Mouse (Mus musculus): ENCODE measurements around the gene Mageh1.
"Not testable (repeated sequence)": the region's sequence is repeated elsewhere in the genome, so short reads cannot be mapped to it uniquely, and the experiment has no call there.

Gene Mageh1

DNA sequence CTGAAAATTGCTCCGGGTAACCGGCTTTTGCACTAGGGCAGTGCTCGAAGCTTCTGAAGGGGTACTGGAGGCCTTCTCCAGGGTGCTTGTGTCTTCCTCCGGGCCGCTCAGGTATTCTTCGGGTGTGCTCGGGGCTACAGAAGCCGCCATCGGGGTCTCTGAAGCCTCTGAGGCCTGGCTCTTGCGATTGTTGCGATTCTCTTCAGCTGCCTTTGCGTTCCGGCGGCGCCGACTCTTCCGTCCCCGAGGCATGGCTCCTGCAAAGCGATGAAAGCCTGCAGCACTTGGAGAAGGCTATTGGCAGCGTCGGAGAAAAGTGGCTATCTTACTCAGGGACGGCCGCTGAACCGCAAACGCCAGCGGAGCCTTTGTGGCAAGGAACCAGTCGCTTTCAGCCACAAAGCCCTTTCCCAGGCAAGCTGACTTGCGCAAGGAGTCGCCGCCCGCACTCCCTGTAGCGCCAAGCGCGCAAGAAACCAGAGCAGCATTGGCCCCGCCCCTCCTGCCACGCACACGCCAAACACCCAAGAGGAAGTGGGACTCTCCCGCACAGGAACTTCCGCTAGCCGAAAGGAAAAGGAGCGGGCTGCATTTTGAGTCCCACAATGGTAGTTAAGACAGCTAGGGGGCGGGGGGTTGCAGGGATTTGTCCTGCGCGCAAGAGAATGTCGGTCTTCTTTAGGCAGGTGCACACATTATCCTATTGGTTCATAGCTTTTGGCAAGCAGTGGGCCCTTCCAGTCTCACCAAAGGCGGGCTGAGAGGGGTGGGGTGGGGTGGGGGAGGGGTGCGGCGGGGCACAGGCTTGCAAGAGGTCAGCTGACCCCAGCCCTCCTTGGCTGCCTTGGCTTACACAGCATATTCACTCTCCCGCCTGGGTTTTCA is at the start of gene Mageh1:
Gene Mageh1, minus strand, starts transcription at position 489 of the 885 bp plus-strand sequence.
- DNase-seq (ENCODE audit: low spot score): no peak

DNA sequence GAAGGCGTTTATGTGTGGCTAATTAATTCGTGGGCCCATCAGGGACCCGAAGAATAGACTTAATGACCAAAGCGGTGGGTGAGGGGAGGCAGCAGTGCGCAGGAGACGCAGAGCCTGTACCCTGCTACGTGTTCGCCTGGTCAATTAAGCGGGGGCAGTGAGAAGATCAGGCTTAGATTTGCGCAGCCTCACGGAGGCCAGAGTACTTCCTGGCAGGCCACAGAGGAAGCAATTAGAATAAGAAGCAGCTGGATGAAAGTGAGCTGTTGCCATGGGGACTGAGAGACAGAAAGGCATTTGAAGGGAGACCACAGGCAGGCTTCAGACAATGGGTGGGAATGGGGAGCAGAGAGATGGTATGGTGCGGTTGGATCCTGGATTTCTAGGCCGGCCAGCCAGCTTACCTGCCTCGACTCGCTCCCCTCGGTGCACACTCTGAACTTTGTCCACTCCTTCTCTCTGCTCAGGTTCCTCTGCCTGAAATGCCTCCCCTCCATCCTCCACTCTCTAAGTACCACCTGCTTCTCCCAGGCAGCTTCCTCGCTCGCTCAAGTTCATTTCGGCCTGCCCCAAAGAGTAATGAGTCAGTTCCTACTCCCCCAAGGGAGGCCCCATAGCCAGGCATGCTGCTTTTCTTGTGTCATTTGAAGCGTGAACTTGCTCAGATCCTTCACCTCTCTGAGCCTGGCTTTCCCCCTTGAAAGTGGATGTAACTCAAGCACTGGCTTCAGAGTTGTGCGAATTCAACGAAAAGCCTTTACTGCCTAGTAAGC is 783 bp upstream of the Mageh1 start:
- DNase-seq (ENCODE audit: low spot score): not testable (repeated sequence)

DNA sequence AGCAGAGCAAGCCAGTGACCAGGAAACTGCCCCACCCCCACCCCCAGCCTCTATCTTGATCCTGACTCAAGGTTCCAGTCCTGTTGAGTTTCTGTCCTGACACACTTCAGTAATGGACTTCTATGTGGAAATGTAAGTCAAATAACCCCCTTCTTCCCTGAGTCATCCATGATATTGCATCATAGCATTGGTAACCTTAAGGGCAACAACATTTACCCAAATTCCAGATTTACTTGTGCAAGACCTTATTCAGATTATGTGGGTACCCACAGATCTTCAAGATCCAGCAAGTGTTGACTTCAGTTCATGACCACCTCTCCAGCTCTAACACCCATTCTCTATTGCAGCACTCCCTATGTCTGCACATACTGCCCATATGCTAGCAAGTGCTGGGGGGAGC is 5.8 kb downstream of the Mageh1 start:
- not testable (repeated sequence) for DNase-seq (ENCODE audit: low spot score)

DNA sequence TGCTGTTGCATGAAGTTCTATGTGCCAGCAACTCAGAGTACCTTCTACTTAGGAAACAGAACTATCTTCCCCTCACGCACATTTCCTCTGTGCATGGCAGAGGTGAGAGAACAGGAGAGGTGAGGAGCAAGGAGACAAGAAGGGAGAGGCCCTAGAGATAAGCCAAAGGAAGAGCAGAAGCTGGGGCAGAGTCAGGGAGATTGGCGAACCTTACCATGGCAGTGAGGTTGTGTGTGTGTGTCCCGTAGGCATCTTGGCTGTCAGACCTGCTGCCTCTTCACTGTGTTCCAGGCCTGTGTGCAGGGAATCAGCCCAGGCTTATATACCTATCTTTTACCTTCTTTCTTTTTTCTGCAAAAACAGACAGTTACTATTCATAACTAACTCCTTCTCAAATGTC is 11.7 kb downstream of the Mageh1 start:
- DNase-seq (ENCODE audit: low spot score): not testable (repeated sequence)

DNA sequence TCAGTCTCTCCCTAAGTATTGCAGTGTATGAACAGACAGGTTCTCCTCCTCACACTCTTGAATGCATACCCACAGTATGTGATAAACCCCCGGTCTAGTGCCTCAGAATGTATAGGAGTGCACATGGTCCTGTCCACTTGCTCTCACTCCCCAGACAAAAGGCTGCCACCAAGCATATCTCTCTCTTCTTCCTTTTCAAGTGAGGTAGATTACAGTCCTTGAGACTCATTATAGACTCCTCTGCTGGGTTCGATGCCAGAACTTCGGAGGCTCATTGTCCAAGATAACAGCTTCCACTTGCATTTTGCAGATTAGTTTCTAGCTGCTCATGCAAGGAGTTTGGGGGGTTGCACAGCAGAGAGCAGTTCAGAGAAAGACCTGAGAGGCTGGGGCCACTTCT is 12.1 kb downstream of the Mageh1 start:
- not testable (repeated sequence) for DNase-seq (ENCODE audit: low spot score)

DNA sequence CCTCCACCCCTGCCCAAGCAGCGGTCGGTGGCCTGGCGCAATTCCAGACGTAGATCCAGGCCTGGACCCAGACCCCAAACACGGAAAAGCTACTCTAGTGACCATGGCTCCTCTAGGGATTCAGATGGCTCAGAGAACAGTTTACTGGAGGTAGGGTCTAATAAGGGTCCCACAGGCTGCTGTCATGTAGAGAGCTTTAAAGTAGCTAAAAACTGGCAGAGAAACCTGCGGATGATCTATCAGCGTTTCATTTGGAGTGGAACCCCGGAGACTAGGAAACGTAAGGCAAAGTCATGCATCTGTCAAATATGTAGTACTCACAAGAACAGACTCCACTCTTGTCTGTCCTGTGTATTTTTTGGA is 29.7 kb downstream of the Mageh1 start:
- no peak for DNase-seq (ENCODE audit: low spot score)

DNA sequence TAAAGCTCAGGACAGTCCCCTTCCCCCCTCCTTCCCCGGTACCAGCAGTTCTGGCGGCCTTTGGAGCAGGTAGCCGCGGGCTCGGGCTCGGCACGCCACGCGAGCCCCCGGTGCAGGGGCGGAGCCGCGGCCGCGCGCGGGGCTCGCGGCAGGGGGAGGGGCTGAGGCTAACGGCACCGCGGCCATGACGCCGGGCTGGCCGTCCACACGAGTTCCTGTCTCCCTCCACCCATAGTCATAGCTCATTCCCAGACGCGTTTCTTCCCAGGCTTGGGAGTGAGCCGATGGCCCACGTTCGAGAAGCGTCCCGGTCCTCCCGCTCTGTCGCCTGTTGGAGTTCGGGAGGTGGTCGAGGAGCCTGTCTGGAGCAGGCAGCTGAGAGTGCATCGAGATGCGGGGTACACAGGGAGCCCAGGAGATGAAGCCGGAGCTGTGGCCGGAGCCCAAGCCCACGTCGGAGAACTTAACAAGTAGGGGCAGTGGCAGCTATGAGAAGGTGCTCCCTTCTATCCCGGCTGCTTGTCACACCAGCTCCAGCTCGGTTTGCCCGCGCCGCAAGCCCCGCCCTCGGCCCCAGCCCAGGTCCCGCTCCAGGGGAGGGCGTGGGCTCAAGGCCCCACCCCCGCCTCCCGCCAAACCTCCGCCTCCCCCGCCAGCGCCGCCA is 30.2 kb downstream of the Mageh1 start:
- DNase-seq (ENCODE audit: low spot score): peak; percentile 49

DNA sequence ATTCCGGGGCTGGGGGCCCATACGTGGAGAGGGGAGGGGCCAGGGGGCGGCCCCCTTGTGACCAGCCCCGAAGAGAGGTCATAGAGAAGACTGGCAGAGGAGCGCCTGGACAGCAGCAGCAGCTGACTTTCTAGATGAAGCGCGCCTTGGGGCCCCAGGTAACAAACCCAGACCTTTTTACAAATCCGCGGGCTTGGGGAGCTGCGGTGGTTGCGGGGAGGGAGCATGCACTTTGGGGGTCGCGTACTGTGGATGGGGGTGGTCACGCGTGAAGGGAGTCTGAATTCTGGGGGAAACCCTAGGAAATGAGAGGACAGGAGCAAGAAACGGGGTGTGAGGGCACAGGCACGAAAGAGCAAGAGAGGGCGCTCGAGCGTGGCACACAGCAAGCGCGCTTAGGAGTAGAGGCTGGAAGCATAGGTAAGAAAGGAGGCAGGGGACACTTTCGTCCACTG is 31.0 kb downstream of the Mageh1 start, which contains the start of gene Usp51:
Gene Usp51, plus strand, starts transcription at position 83 of the 455 bp plus-strand sequence.
- DNase-seq (ENCODE audit: low spot score): peak; percentile 21

DNA sequence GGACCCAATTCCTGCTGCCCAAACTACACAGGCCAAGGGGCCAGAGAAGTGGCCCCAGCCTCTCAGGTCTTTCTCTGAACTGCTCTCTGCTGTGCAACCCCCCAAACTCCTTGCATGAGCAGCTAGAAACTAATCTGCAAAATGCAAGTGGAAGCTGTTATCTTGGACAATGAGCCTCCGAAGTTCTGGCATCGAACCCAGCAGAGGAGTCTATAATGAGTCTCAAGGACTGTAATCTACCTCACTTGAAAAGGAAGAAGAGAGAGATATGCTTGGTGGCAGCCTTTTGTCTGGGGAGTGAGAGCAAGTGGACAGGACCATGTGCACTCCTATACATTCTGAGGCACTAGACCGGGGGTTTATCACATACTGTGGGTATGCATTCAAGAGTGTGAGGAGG is 41.3 kb downstream of the Mageh1 start:
- not testable (repeated sequence) for DNase-seq (ENCODE audit: low spot score)

DNA sequence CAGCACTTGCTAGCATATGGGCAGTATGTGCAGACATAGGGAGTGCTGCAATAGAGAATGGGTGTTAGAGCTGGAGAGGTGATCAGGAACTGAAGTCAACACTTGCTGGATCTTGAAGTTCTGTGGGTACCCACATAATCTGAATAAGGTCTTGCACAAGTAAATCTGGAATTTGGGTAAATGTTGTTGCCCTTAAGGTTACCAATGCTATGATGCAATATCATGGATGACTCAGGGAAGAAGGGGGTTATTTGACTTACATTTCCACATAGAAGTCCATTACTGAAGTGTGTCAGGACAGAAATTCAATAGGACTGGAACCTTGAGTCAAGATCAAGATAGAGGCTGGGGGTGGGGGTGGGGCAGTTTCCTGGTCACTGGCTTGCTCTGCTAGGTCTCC is 47.5 kb downstream of the Mageh1 start:
- not testable (repeated sequence) for DNase-seq (ENCODE audit: low spot score)
